Mouse (Mus musculus): ENCODE measurements at regions not wholly inside any gene's neighbourhood (a gene's known extent, or its start where the extent isn't known, plus 50 kb on each side); places are given as distances from the start of the nearest gene placed in this dataset.
"Not testable (repeated sequence)": the region's sequence is repeated elsewhere in the genome, so short reads cannot be mapped to it uniquely, and the experiment has no call there.

- DNase-seq, result no peak
Observed at GRCm38 (mm10) chr1:185958276-185958675, 158.8 kb downstream of the Lyplal1 start.

DNA sequence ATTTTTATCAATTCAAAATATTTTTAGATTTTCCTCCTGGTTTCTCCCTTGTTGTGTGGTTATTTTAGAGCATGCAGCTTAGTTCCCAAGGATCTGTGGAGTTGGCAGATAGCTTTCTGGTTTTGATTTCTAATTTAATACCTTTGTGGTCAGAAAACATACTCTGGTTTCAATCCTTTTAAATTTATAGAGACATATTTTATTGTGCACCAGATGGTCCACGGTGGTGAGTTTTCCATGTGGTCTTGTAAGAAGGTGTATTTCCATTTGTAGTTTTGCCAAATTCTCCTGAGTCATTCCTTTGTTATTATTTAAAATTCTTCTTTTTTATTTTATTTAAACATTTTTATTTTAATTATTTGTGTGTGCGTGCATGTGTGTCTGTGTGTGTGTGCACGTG is 154.5 kb downstream of the Lyplal1 start:
- no peak for DNase-seq

DNA sequence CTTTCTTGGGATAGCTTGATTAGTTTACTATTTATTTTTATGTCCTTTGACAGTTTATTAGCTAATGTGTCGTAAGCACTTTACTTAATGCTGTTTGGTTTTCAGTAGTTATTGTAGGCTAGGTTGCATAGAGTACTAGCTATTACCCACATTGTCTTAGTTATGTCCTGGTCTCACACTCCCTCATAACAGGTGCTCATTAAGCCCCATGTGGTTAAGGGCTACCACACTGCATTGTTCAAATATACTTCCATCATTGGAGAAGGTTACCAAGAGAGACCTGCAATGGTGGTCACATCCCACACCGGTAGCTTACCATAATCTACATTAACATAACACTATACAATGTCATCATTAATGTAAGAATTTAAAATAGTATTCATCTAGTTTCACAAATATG is 153.3 kb downstream of the Lyplal1 start:
- DNase-seq, result no peak

DNA sequence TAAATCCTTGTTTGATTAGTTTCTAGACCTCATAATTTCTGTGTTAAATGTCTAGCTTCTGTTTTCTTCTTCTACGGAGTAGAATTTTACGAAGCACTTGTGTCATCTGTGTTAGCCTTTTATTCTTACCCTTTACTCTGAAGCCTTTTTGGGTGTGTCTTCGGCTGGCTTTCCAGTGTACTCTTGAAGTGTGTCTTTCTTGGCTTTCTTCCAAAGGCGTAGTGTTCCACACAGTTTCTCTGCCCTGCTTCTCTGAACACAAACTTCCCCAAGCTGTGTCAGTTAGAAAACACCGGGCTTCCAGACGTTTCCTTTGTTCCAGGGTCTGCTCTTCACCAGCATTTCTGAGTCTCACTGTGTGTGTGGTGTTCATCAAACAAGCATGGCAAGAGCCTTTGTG is 152.7 kb downstream of the Lyplal1 start:
- no peak for DNase-seq

GRCm38 (mm10) chr1:185967227-185967626 is 149.9 kb downstream of the Lyplal1 start:
- DNase-seq, result peak; percentile 5

- no peak for DNase-seq
Observed at GRCm38 (mm10) chr1:185967816-185968215, 149.3 kb downstream of the Lyplal1 start.

DNA sequence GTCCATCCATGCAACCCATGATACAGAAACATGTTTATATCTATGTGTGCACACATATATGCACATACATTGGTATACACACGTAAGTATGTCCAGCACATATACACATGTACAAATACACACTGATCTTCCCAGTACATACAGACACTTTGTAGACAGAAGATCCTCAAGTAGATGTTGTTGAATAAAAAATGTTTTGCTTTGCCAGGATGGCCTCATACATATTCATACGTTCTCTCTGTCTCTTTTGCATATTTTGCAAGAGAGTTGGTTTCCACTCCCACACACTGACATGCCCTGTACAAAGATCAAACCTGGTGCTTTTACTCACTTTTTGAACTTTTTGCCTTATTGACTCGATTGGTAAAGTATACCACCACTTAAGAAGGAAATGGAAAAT is 148.5 kb downstream of the Lyplal1 start:
- no peak for DNase-seq

- peak; percentile 62 for DNase-seq
Observed at GRCm38 (mm10) chr1:185969231-185969630, 147.9 kb downstream of the Lyplal1 start.

DNA sequence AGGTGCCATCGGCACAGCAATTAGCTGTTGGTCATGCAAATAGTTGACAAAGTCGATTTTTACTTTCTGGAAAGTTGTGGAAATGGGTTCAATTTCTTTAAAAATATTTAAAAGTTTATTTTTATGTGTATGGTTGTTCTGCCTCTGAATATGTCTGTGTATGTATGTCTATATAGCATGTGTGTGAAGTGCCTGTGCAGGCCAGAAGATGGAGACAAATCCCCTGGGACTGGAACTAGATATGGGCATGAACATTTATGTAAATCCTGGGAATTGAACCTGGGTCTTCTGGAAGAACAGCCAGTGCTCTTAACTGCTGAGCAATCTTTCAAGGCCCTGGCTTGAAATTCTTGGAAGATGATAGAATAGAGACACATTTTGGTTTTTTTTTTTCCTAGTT is 140.0 kb downstream of the Lyplal1 start:
- DNase-seq, result no peak

- DNase-seq, result no peak
Observed at GRCm38 (mm10) chr1:185989432-185989831, 127.7 kb downstream of the Lyplal1 start.

DNA sequence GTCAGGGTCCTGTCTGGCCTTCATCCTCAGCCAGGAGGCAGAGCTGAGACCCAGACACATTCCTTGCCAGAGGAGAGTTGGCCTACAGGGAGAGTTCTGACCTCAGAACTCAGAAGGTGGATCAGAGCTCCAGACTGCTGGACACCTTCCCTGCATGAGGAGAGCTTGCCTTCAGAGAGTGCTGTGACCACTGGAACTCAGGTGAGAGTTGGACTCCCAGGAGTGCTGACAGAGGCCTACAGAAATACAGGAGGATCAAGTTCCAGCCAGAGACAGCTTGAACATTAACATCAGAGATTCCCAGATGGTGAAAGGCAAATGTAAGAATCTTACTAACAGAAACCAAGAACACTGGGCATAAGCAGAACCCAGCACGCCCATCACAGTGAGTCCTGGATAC is 117.0 kb downstream of the Lyplal1 start:
- not testable (repeated sequence) for DNase-seq

DNA sequence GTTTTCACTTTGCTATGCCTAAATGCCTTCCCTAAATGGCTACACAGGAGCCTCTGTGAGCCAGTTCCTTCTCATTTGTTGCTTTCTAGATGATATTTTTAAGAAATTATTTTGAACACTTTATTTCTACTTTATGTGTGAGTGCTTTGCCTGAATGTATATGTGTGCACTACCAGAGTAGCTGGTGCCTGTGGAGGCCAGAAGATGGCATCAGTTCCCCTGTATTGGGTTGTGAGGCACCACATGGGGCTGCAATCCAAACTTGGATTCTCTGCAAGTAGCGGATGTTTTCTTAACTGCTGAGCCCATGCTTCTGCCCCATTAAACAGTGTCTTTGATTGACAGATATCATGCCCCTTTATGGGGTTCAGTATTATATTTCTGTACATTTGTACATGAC is 103.7 kb downstream of the Lyplal1 start:
- DNase-seq, result no peak

DNA sequence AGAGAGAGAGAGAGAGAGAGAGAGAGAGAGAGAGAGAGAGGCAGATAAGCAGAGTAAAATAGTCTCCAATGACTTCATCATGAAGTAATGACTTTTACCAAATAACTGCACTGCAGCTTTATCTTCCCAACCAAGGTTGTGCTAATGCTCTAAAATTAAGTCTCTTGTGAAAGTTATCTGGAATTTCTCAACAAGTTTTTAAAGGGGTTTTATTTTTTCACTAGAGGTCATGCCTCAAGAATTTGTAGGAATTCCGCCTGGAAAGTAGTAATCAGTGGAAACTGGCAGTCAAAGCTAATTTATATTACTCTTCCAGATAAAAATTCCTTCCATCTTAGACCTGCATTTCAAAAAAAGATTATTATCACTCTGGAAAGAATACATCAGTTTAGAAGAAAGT is 102.9 kb downstream of the Lyplal1 start:
- no peak for DNase-seq

DNA sequence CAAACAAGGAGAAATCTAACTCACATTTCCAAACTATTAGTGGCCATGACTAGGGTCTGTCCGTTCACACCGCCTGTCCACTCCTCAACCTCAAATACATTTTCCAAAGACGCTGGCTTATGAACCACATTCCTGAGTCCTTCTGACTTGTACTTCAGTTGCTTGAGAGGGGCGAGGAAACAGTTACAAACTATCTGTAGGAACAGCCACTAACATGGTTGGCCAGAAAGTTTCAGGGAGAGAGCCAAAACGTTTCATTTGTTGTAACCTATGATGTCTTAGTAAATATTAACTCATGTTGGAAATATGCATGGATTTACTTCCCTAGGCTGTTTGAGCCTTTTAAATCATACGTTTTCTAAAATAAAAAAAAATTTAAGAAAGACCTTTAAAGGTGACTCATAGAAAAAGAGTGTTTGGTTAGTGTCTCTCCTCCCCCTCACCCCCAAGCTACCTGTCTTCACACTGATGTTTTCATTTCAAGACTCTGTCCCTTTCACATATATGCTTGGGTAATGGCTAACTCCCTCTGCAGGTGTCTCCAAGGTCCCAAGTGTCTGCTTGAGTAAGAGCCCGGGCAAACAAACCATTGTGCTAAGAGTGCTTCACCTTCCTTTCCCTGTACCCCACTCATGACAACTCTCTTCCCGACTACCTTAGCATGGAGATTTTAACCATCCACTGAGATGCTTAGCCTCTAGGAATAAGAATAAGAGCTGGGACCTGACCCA is 101.1 kb downstream of the Lyplal1 start:
- DNase-seq, result peak; percentile 5

DNA sequence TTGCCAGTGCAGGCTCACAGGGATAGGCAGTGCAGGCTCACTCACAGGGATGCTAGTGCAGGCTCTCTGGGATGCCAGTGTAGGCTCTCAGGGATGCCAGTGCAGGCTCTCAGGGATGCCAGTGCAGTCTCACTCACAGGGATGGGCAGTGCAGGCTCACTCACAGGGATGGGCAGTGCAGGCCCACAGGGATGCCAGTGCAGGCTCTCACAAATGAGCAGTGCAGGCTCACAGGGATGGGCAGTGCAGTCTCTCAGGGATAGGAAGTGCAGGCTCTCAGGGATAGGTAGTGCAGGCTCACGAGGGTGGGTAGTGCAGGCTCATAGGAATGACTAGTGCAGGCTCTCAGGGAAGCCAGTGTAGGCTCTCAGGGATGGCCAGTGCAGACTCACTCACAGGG is 99.6 kb downstream of the Lyplal1 start:
- no peak for DNase-seq

- DNase-seq, result no peak
Observed at GRCm38 (mm10) chr1:186019511-186019910, 97.6 kb downstream of the Lyplal1 start.

- no peak for DNase-seq
Observed at GRCm38 (mm10) chr1:186031951-186032350, 85.2 kb downstream of the Lyplal1 start.

DNA sequence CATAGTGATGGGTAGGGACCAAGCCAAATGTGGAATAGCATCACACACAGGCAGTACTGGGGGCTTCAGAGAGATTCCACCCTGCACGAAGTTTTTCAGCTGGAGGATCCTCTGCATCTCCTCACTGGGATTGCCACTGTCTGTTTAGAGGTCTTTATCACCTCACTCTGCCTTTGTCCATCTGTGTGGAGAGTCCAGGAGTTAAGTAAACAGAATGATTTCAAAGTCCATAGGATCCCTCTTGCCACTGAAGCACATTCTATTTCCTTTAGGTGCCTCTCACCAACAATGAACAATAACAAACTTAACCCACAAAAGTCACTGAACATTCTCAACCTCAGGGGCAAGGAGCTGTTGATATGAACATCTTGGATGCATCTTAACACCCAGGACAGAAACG is 82.7 kb downstream of the Lyplal1 start:
- DNase-seq, result no peak
